Mouse (Mus musculus) ES-E14 (cell line): ENCODE data around the gene Ip6k1. TPM values are rescaled to one million over a fixed set of nuclear protein-coding genes. Genes with fewer than 3 reads are reported as not detected.

ENCODE experiments used
- DNase-seq: peaks from one replicate; pipeline ENCODE4 v3.0.0-alpha.2; 2013; ENCODE audit warnings: low read depth, low spot score
- H3K27ac ChIP-seq: 2 replicates; pipeline ENCODE4 v1.5.1; 2012; ENCODE audit warnings: low read depth, mild to moderate bottlenecking, low read length, moderate library complexity, mixed read lengths; ENCODE audit not compliant: poor library complexity, insufficient read depth, severe bottlenecking
- H3K36me3 ChIP-seq: 2 replicates; pipeline ENCODE4 v1.6.1; 2012; ENCODE audit warnings: mild to moderate bottlenecking, low read length, moderate library complexity, mixed read lengths; ENCODE audit not compliant: control insufficient read depth, poor library complexity, insufficient read depth, severe bottlenecking
- H3K4me1 ChIP-seq, 2 experiments: fragments of 150-350 bp in 1 of 2; sonication (generic) in 1 of 2; 2 replicates each; pipeline ENCODE4 v1.6.1; 2012; ENCODE audit warnings: low read length in 2 of 2, mild to moderate bottlenecking in 1 of 2, mixed read lengths in 1 of 2; ENCODE audit not compliant: control insufficient read depth in 2 of 2, insufficient read depth in 2 of 2, poor library complexity in 1 of 2
- H3K4me3 ChIP-seq, 2 experiments: fragments of 150-350 bp in 1 of 2; sonication (generic) in 1 of 2; 2 replicates each; pipeline ENCODE4 v1.5.1; 2012; ENCODE audit warnings: low read length in 2 of 2, low read depth in 1 of 2, mild to moderate bottlenecking in 1 of 2, mixed read lengths in 1 of 2; ENCODE audit not compliant: insufficient read depth in 1 of 2, poor library complexity in 1 of 2, severe bottlenecking in 1 of 2
- H3K9ac ChIP-seq: 2 replicates; pipeline ENCODE4 v1.6.1; 2012; ENCODE audit warnings: low read depth, mild to moderate bottlenecking, low read length, mixed read lengths; ENCODE audit not compliant: poor library complexity, insufficient read depth, severe bottlenecking
- H3K9me3 ChIP-seq: fragments of 150-350 bp; sonication (generic); 2 replicates; pipeline ENCODE4 v1.6.1; 2012; ENCODE audit warnings: low read depth, mild to moderate bottlenecking, low read length; ENCODE audit not compliant: control insufficient read depth, insufficient read depth
- CHD2 ChIP-seq: IDR thresholded peaks from 2 replicates; pipeline ENCODE4 v1.6.1; 2014; ENCODE audit warnings: mild to moderate bottlenecking, low read depth, low read length, inconsistent platforms
- HCFC1 ChIP-seq: IDR thresholded peaks from 2 replicates; pipeline ENCODE4 v1.6.1; 2012; ENCODE audit warnings: low read length, inconsistent platforms, borderline replicate concordance; ENCODE audit not compliant: insufficient read depth
- MAFK ChIP-seq: IDR thresholded peaks from 2 replicates; pipeline ENCODE4 v1.6.1; 2014; ENCODE audit warnings: mild to moderate bottlenecking, low read depth, low read length, inconsistent platforms; ENCODE audit not compliant: insufficient read depth
- ZC3H11A ChIP-seq: IDR thresholded peaks from 2 replicates; pipeline ENCODE4 v1.6.1; 2012; ENCODE audit warnings: low read depth, mild to moderate bottlenecking, inconsistent platforms, low read length, borderline replicate concordance
- ZNF384 ChIP-seq: IDR thresholded peaks from 2 replicates; pipeline ENCODE4 v1.6.1; 2012; ENCODE audit warnings: low read depth, low read length, inconsistent platforms
- in situ Hi-C, 2 experiments: fragments of 600-800 bp; cut with MboI; formaldehyde crosslinking; loops; one replicate each; pipeline ENCODE4 v1.15.1; 2025; ENCODE audit warnings: low sequenced_read_pairs in 2 of 2, inconsistent platforms in 1 of 2; ENCODE audit not compliant: unreplicated experiment in 2 of 2
- total RNA-seq: library from RNA; depleted of rRNA; stranded (reverse); fragments of 300-350 nt; gene quantifications from 2 replicates; pipeline ENCODE4 v1.2.3, GENCODE M21; 2012

The Ip6k1 gene
- total RNA-seq, 1 experiment: 41.0 TPM

- Histone ChIP-seq H3K4me3 (no peak overlapping the region), H3K36me3 (peaks cover 21% of the 10 kb centered on the region; the same call in 1 of the 2 replicates), H3K9me3 (no peaks in the 10 kb centered on the region), H3K4me1 (peaks cover 0 to 20% of the 10 kb centered on the region in 2 experiments; a peak in 3 of 4 replicates), H3K27ac (no peak overlapping the region), H3K9ac (no peak overlapping the region)
- no peak for TF ChIP-seq CHD2
- no peak for TF ChIP-seq HCFC1
- DNase-seq: no peak
- in situ Hi-C loops: no loop called here
Observed at GRCm38 (mm10) chr9:108052411-108052810, 50.1 kb downstream of the Ip6k1 start.

GRCm38 (mm10) chr9:108052885-108053664 is 50.8 kb downstream of the Ip6k1 start, which contains the start of gene Amigo3:
Amigo3 (plus strand) TSS chr9:108053159.
- Histone ChIP-seq H3K36me3 (peaks cover 21% of the 10 kb centered on the region; the same call in 1 of the 2 replicates), H3K4me1 (peaks cover 0 to 14% of the 10 kb centered on the region in 2 experiments; a peak in 3 of 4 replicates), H3K9ac (no peak within 1 kb of the TSS; the same call in 1 of the 2 replicates), H3K27ac (no peak within 1 kb of the TSS), H3K4me3 (peak within 1 kb of the TSS; percentile 12 to 58; a peak in 3 of 4 replicates), H3K9me3 (no peaks in the 10 kb centered on the region)
- in situ Hi-C loops: no loop called here
- TF ChIP-seq MAFK: no peak
- TF ChIP-seq HCFC1: no peak
- peak; percentile 47; the same call in 1 of the 2 replicates for TF ChIP-seq ZC3H11A
- no peak for TF ChIP-seq ZNF384
- TF ChIP-seq CHD2: no peak
- DNase-seq: peak; percentile 96

- no peak overlapping the region; the same call in 1 of the 2 replicates for H3K9ac ChIP-seq
- TF ChIP-seq MAFK (no peak), ZNF384 (no peak), HCFC1 (no peak)
- H3K9me3 ChIP-seq: no peaks in the 10 kb centered on the region
- no peak overlapping the region for H3K27ac ChIP-seq
- H3K4me3 ChIP-seq: peak overlapping the region; percentile 12 to 58; a peak in 3 of 4 replicates
- DNase-seq: no peak
- peaks cover 24% of the 10 kb centered on the region; the same call in 1 of the 2 replicates for H3K36me3 ChIP-seq
- H3K4me1 ChIP-seq: peaks cover 0 to 13% of the 10 kb centered on the region in 2 experiments; a peak in 3 of 4 replicates
- in situ Hi-C loops: no loop called here
Observed at GRCm38 (mm10) chr9:108053665-108054225, 51.4 kb downstream of the Ip6k1 start.

GRCm38 (mm10) chr9:108054331-108055040 is 52.2 kb downstream of the Ip6k1 start:
- TF ChIP-seq CHD2 (no peak), HCFC1 (no peak), ZNF384 (no peak), ZC3H11A (no peak), MAFK (no peak)
- Histone ChIP-seq H3K4me1 (peaks cover 0 to 13% of the 10 kb centered on the region in 2 experiments; a peak in 3 of 4 replicates), H3K9me3 (no peaks in the 10 kb centered on the region), H3K36me3 (peaks cover 24% of the 10 kb centered on the region; the same call in 1 of the 2 replicates), H3K27ac (no peak overlapping the region), H3K9ac (0 out of 2 replicates have a peak overlapping the region, but pooled peaks have one; percentile 22), H3K4me3 (peak overlapping the region; percentile 12 to 58; a peak in 2 of 4 replicates)
- DNase-seq: no peak
- in situ Hi-C loops: no loop called here
